Mouse (Mus musculus) forebrain, embryonic 11.5 days (tissue): Measurements from ENCODE around the gene Frmd4a. TPM values are rescaled to one million over a fixed set of nuclear protein-coding genes. Genes with fewer than 3 reads are reported as not detected.

Experiments used
- ATAC-seq: fragments of 200-750 bp; cut with Nextera tagmentation; replicated peaks from 2 replicates; pipeline ENCODE4 v1.8.0; 2017; ENCODE audit warnings: moderate TSS enrichment; ENCODE audit not compliant: low FRiP score
- DNase-seq: peaks from one replicate; pipeline ENCODE4 v3.0.0-alpha.2; 2017; ENCODE audit warnings: low spot score
- H3K27ac ChIP-seq: fragments of 300-500 bp; sonication (generic); 2 replicates; pipeline ENCODE4 v1.5.1; 2014; ENCODE audit warnings: low read depth, low read length
- H3K27me3 ChIP-seq: fragments of 300-500 bp; sonication (generic); 2 replicates; pipeline ENCODE4 v1.6.1; 2014; ENCODE audit warnings: mild to moderate bottlenecking, low read length, mixed read lengths; ENCODE audit not compliant: control insufficient read depth, insufficient read depth
- H3K36me3 ChIP-seq: fragments of 300-500 bp; sonication (generic); 2 replicates; pipeline ENCODE4 v1.6.1; 2014; ENCODE audit warnings: mild to moderate bottlenecking, low read length, moderate library complexity, mixed read lengths; ENCODE audit not compliant: control insufficient read depth, insufficient read depth
- H3K4me1 ChIP-seq: fragments of 300-500 bp; sonication (generic); replicated peaks from 2 replicates; pipeline ENCODE4 v1.6.1; 2014; ENCODE audit warnings: low read length, mixed read lengths; ENCODE audit not compliant: control insufficient read depth, insufficient read depth
- H3K4me2 ChIP-seq: fragments of 300-500 bp; sonication (generic); 2 replicates; pipeline ENCODE4 v1.6.1; 2014; ENCODE audit warnings: low read depth, mild to moderate bottlenecking, low read length, moderate library complexity, mixed read lengths; ENCODE audit not compliant: severe bottlenecking
- H3K4me3 ChIP-seq: fragments of 300-500 bp; sonication (generic); 2 replicates; pipeline ENCODE4 v1.5.1; 2014; ENCODE audit warnings: low read depth, low read length
- H3K9ac ChIP-seq: fragments of 300-500 bp; sonication (generic); 2 replicates; pipeline ENCODE4 v1.6.1; 2014; ENCODE audit warnings: low read length
- H3K9me3 ChIP-seq: fragments of 300-500 bp; sonication (generic); 2 replicates; pipeline ENCODE4 v1.6.1; 2016; ENCODE audit warnings: low read length, mixed read lengths; ENCODE audit not compliant: control insufficient read depth
- WGBS: fragments of 180-500 bp; shearing (Covaris S2); extraction: QIAGEN DNeasy Blood & Tissue Kit; methylation state at CpG from one replicate; pipeline ENCODE4 v1.1.7; 2014; 5-methylcytosine and 5-hydroxymethylcytosine counted together
- polyA plus RNA-seq: library from polyadenylated mRNA; unstranded; fragments of >200 nt; fragmentation: Nextera tagmentation; extraction: Ambion mirVana; gene quantifications from 2 replicates; pipeline ENCODE4 v1.2.1, GENCODE M21; 2014

The Frmd4a gene
- polyA plus RNA-seq, 1 experiment from 2014 or later: 50.3 TPM

GRCm38 (mm10) chr2:4232761-4233322, 215.3 kb downstream of the Frmd4a start:
- H3K27me3 ChIP-seq: no peaks in the 10 kb centered on the region
- no peak for DNase-seq
- WGBS: 28% methylated on average over 10 of the region's 10 CpGs
- peaks cover 6% of the 10 kb centered on the region; the same call in 1 of the 2 replicates for H3K4me1 ChIP-seq
- no peaks in the 10 kb centered on the region for H3K9me3 ChIP-seq
- peak overlapping the region; percentile 27; the same call in 1 of the 2 replicates for H3K9ac ChIP-seq
- peak; percentile 69 for ATAC-seq
- no peaks in the 10 kb centered on the region for H3K36me3 ChIP-seq
- H3K27ac ChIP-seq: no peak overlapping the region; the same call in 1 of the 2 replicates
- H3K4me2 ChIP-seq: peak overlapping the region; percentile 34; the same call in 1 of the 2 replicates
- H3K4me3 ChIP-seq: no peak overlapping the region

DNA sequence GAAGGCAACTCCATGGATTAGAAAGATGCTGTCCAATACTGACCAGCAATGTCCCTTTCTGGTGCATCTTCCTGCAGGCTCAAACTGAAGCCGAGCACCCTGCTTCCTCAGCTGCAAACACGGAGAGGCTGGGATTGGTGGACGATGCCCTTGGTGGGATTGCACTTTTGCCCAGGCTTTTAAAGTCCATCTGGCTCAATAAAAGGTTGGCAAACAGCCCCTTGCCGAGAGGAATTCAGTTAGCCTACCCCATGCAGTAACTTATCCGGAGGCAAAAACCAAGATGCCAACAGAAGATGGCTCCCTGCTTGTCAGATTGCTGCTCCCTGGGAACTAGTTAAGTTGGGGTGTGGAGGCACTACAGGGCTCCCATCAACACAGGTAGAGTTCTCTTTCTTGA, 220.2 kb downstream of the Frmd4a start:
- peaks cover 5% of the 10 kb centered on the region; the same call in 1 of the 2 replicates for H3K4me1 ChIP-seq
- H3K27ac ChIP-seq: no peak overlapping the region
- no peaks in the 10 kb centered on the region for H3K27me3 ChIP-seq
- WGBS: 89% methylated on average over 5 of the region's 5 CpGs
- no peak overlapping the region for H3K4me2 ChIP-seq
- no peak overlapping the region for H3K4me3 ChIP-seq
- DNase-seq: no peak
- no peaks in the 10 kb centered on the region for H3K36me3 ChIP-seq
- no peak for ATAC-seq
- H3K9me3 ChIP-seq: no peaks in the 10 kb centered on the region
- no peak overlapping the region for H3K9ac ChIP-seq

DNA sequence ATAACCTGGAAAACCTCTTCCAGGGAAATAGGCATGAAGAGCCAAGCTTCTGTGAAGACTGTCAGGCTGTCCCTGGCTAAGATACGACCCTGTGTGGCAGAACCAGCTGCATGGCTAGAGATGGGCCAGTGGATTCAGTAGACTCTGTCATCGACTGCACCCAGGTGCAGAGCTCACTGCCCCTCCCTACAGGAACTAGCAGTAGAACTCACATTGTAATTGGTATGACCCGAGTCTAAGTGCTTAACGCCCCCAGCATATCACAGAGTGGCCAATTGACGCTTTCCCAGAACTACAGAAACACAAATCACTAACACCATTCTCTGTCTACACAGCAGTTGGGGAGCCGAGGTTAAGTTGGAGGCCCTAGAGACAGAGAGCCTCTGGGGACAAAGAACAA, 232.2 kb downstream of the Frmd4a start:
- 39% methylated on average over 6 of the region's 6 CpGs for WGBS
- no peak for DNase-seq
- ATAC-seq: no peak

DNA sequence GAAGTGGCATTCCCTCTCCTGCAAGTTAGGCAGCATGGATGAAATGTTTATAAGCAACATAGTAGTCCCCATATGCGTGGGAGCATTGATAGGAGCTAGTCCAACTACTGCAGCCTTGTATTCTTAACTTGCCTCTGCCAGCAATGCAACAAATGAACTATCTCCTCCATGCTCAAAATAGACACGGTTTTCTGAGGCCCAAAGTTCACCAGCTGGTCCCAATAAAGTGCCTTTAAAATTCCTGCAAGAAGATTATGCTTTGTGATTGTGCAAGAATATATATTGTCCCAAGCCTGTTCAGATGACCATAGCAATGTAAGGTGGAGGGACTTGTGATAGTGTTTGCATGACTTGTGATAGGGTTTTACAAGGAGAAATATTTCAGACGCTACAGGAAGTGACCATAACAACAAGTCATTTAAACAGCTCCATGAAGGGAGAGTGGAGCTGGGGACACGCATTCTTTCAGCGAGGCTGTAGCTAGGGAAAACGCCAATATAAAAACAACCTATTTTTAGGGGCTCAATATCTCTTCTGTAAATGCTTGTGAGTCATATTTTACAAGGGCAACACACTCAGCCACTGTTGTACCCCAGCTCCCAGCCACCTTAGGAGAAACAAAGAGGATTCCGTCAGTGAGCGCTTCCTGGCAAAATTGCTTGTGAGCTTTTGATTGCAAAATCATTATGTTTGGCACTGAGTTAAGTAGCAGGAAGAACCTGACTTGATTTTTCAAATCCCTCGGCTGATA, 235.2 kb downstream of the Frmd4a start:
- no peak overlapping the region for H3K27ac ChIP-seq
- DNase-seq (no peak), ATAC-seq (no peak)
- no peak overlapping the region for H3K9ac ChIP-seq
- H3K4me3 ChIP-seq: no peak overlapping the region
- no peaks in the 10 kb centered on the region for H3K9me3 ChIP-seq
- H3K36me3 ChIP-seq: no peaks in the 10 kb centered on the region
- H3K27me3 ChIP-seq: no peaks in the 10 kb centered on the region
- WGBS: 61% methylated on average over 9 of the region's 9 CpGs
- no peaks in the 10 kb centered on the region; the same call in 1 of the 2 replicates for H3K4me1 ChIP-seq
- H3K4me2 ChIP-seq: no peak overlapping the region

More for the DNA sequence above, 232.2 kb downstream of the Frmd4a start:
- Histone ChIP-seq H3K27me3 (no peaks in the 10 kb centered on the region), H3K4me2 (no peak overlapping the region), H3K4me3 (no peak overlapping the region), H3K9ac (no peak overlapping the region), H3K9me3 (no peaks in the 10 kb centered on the region), H3K36me3 (no peaks in the 10 kb centered on the region), H3K27ac (no peak overlapping the region), H3K4me1 (no peaks in the 10 kb centered on the region; the same call in 1 of the 2 replicates)

- H3K4me3 ChIP-seq: no peak overlapping the region
- no peak overlapping the region for H3K9ac ChIP-seq
- peak; percentile 57 for DNase-seq
- no peaks in the 10 kb centered on the region for H3K9me3 ChIP-seq
- no peaks in the 10 kb centered on the region for H3K27me3 ChIP-seq
- WGBS: 36% methylated on average over 4 of the region's 4 CpGs
- no peak overlapping the region for H3K27ac ChIP-seq
- H3K4me2 ChIP-seq: no peak overlapping the region
- no peaks in the 10 kb centered on the region; the same call in 1 of the 2 replicates for H3K4me1 ChIP-seq
- no peak for ATAC-seq
- H3K36me3 ChIP-seq: no peaks in the 10 kb centered on the region
Observed at GRCm38 (mm10) chr2:4253348-4253747, 235.8 kb downstream of the Frmd4a start.

- no peak for DNase-seq
- H3K9ac ChIP-seq: no peak overlapping the region
- no peak for ATAC-seq
- WGBS: 88% methylated on average over 5 of the region's 5 CpGs
- no peaks in the 10 kb centered on the region for H3K9me3 ChIP-seq
- no peak overlapping the region for H3K4me2 ChIP-seq
- H3K27ac ChIP-seq: no peak overlapping the region
- no peaks in the 10 kb centered on the region; the same call in 1 of the 2 replicates for H3K4me1 ChIP-seq
- H3K27me3 ChIP-seq: no peaks in the 10 kb centered on the region
- H3K36me3 ChIP-seq: no peaks in the 10 kb centered on the region
- H3K4me3 ChIP-seq: no peak overlapping the region
Observed at GRCm38 (mm10) chr2:4254083-4254482, 236.6 kb downstream of the Frmd4a start.

- Histone ChIP-seq H3K4me3 (no peak overlapping the region), H3K4me1 (peaks cover 1% of the 10 kb centered on the region; the same call in 1 of the 2 replicates), H3K9ac (no peak overlapping the region), H3K9me3 (no peaks in the 10 kb centered on the region), H3K36me3 (no peaks in the 10 kb centered on the region), H3K27me3 (no peaks in the 10 kb centered on the region), H3K27ac (no peak overlapping the region), H3K4me2 (no peak overlapping the region)
- 82% methylated on average over 2 of the region's 2 CpGs for WGBS
- no peak for DNase-seq
- ATAC-seq: no peak
Observed at GRCm38 (mm10) chr2:4256242-4256641, 238.7 kb downstream of the Frmd4a start.

DNA sequence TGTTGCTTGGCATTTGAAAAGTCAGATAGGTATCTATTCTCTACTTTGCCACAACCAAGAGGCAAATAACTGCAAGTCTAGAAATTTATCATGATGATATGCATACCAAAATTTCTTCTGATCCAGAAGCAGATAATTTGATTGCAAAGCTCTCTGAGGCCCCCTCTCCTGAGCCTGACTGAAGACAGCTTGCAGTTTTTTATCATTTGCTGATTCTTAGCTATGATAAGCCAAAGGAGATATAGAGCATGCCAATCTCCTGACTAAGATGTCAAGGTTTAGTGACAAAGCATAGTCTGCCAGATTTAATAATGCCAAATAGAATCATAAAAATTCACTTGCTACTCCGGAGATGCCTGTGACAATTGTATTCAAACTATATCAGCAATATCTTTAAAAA, 240.1 kb downstream of the Frmd4a start:
- WGBS: 90% methylated on average over 1 of the region's 1 CpGs
- H3K4me1 ChIP-seq: peaks cover 1% of the 10 kb centered on the region; the same call in 1 of the 2 replicates

More for the DNA sequence above, 240.1 kb downstream of the Frmd4a start:
- no peaks in the 10 kb centered on the region for H3K27me3 ChIP-seq
- no peak overlapping the region for H3K9ac ChIP-seq
- H3K4me3 ChIP-seq: no peak overlapping the region
- H3K36me3 ChIP-seq: no peaks in the 10 kb centered on the region
- H3K27ac ChIP-seq: no peak overlapping the region
- H3K4me2 ChIP-seq: no peak overlapping the region
- DNase-seq (no peak), ATAC-seq (no peak)
- no peaks in the 10 kb centered on the region for H3K9me3 ChIP-seq
